In genomic region chr16:20021848-20022247, GRCm38 (mm10) we compare ENCODE assay signal across 31 mouse cellular contexts.
"Had no signal": no experiment of that assay in that cellular context is flagged by ENCODE, and none has a peak within 500 bp of the region (broad histone marks: within the 10 kb centered on the region; RNA-seq: fewer than 3 reads in every experiment).

No protein-coding gene starts in this region.

- H3K4me3 ChIP-seq: left cerebral cortex, adult 2 months; limb, embryonic 12.5 days; limb, embryonic 13.5 days; limb, embryonic 15.5 days; liver, embryonic 13.5 days; liver, embryonic 15.5 days; lung, embryonic 15.5 days; megakaryocyte, embryonic 14.5 days; midbrain, embryonic 10.5 days; midbrain, embryonic 12.5 days; midbrain, embryonic 13.5 days; midbrain, embryonic 15.5 days; myocyte; neural tube, embryonic 12.5 days; neural tube, embryonic 13.5 days had no signal

- DNase-seq: layer of hippocampus, postnatal 36 days; left cerebral cortex, postnatal 4 days; liver, embryonic 13.5 days; lung, adult 18-20 months; lung, adult 2 months; lung, embryonic 14.5 days; lung, postnatal 10 days; lung, postnatal 14 days; lung, postnatal 36 days; lung, postnatal 4 days; midbrain, embryonic 14.5 days had no signal

- H3K27ac ChIP-seq: left cerebral cortex, adult 2 months; limb, embryonic 12.5 days; limb, embryonic 13.5 days; limb, embryonic 15.5 days; liver, embryonic 13.5 days; liver, embryonic 14.5 days; liver, embryonic 15.5 days; lung, embryonic 15.5 days; macrophage; midbrain, embryonic 10.5 days; midbrain, embryonic 12.5 days; midbrain, embryonic 13.5 days; midbrain, embryonic 15.5 days; neural tube, embryonic 12.5 days; neural tube, embryonic 13.5 days had no signal

- H3K27me3 ChIP-seq: limb, embryonic 12.5 days; limb, embryonic 13.5 days; limb, embryonic 15.5 days; liver, embryonic 13.5 days; liver, embryonic 15.5 days; lung, embryonic 15.5 days; megakaryocyte, embryonic 14.5 days; midbrain, embryonic 12.5 days; midbrain, embryonic 13.5 days; midbrain, embryonic 15.5 days; neural tube, embryonic 12.5 days; neural tube, embryonic 13.5 days had no signal

- H3K4me1 ChIP-seq: limb, embryonic 12.5 days; limb, embryonic 13.5 days; limb, embryonic 15.5 days; liver, embryonic 13.5 days; liver, embryonic 15.5 days; midbrain, embryonic 10.5 days; midbrain, embryonic 12.5 days; midbrain, embryonic 13.5 days; midbrain, embryonic 15.5 days; neural tube, embryonic 12.5 days; neural tube, embryonic 13.5 days had no signal

- H3K9me3 ChIP-seq: limb, embryonic 12.5 days; limb, embryonic 13.5 days; limb, embryonic 15.5 days; liver, embryonic 13.5 days; liver, embryonic 15.5 days; lung, embryonic 15.5 days; megakaryocyte, embryonic 14.5 days; midbrain, embryonic 10.5 days; midbrain, embryonic 12.5 days; midbrain, embryonic 13.5 days; midbrain, embryonic 15.5 days; neural tube, embryonic 12.5 days; neural tube, embryonic 13.5 days had no signal

- H3K36me3 ChIP-seq: limb, embryonic 12.5 days; limb, embryonic 13.5 days; limb, embryonic 15.5 days; liver, embryonic 13.5 days; liver, embryonic 15.5 days; lung, embryonic 15.5 days; midbrain, embryonic 10.5 days; midbrain, embryonic 12.5 days; midbrain, embryonic 13.5 days; midbrain, embryonic 15.5 days; neural tube, embryonic 12.5 days; neural tube, embryonic 13.5 days had no signal

- H3K4me2 ChIP-seq: limb, embryonic 12.5 days; limb, embryonic 13.5 days; limb, embryonic 15.5 days; liver, embryonic 11.5 days; liver, embryonic 13.5 days; liver, embryonic 15.5 days; lung, embryonic 14.5 days; lung, embryonic 15.5 days; midbrain, embryonic 11.5 days; midbrain, embryonic 12.5 days; midbrain, embryonic 13.5 days; midbrain, embryonic 15.5 days; neural tube, embryonic 12.5 days; neural tube, embryonic 13.5 days had no signal

- H3K9ac ChIP-seq: limb, embryonic 12.5 days; limb, embryonic 13.5 days; limb, embryonic 15.5 days; liver, embryonic 13.5 days; liver, embryonic 14.5 days; liver, embryonic 15.5 days; lung, embryonic 14.5 days; lung, embryonic 15.5 days; midbrain, embryonic 12.5 days; midbrain, embryonic 13.5 days; midbrain, embryonic 15.5 days; neural tube, embryonic 12.5 days; neural tube, embryonic 13.5 days had no signal

- ATAC-seq: lung, postnatal 0 days; midbrain, embryonic 13.5 days; midbrain, embryonic 15.5 days; midbrain, embryonic 16.5 days had no signal
